Mouse (Mus musculus): ENCODE measurements around the gene Plod3. TPM values are rescaled to one million over a fixed set of nuclear protein-coding genes. Genes with fewer than 3 reads are reported as not detected.

Plod3 gene
- polyA plus RNA-seq, 1 experiment from 2014 or later, result 22.1 TPM

GRCm38 (mm10) chr5:136953015-136953414, 33.8 kb upstream of the Plod3 start, which contains the start of gene Fis1:
TSS of gene Fis1 (plus strand) at chr5:136953275.
- no peaks in the 10 kb centered on the region; the same call in 1 of the 2 replicates for H3K27me3 ChIP-seq (replicated peaks)
- WGBS (ENCODE audit: insufficient replicate concordance), result under 1% methylated on average over 23 of the region's 23 CpGs
- H3K9ac ChIP-seq, result peak within 1 kb of the TSS; percentile 62
- peak; percentile 98 for ATAC-seq
- peak within 1 kb of the TSS; percentile 69 for H3K4me3 ChIP-seq
- H3K27ac ChIP-seq, result peak within 1 kb of the TSS; percentile 61; the same call in 1 of the 2 replicates
- H3K9me3 ChIP-seq (replicated peaks), result no peaks in the 10 kb centered on the region
- peaks cover 6% of the 10 kb centered on the region; the same call in 1 of the 2 replicates for H3K36me3 ChIP-seq
- H3K4me1 ChIP-seq, result peaks cover 37% of the 10 kb centered on the region
- H3K4me2 ChIP-seq, result peak within 1 kb of the TSS; percentile 75

- peak overlapping the region; percentile 69 for H3K4me3 ChIP-seq
- peak overlapping the region; percentile 61; the same call in 1 of the 2 replicates for H3K27ac ChIP-seq
- no peaks in the 10 kb centered on the region; the same call in 1 of the 2 replicates for H3K27me3 ChIP-seq (replicated peaks)
- peak overlapping the region; percentile 62 for H3K9ac ChIP-seq
- H3K36me3 ChIP-seq, result peaks cover 6% of the 10 kb centered on the region; the same call in 1 of the 2 replicates
- 2% methylated on average over 12 of the region's 12 CpGs for WGBS (ENCODE audit: insufficient replicate concordance)
- no peak; the same call in 1 of the 2 replicates for ATAC-seq
- peak overlapping the region; percentile 75 for H3K4me2 ChIP-seq
- peaks cover 37% of the 10 kb centered on the region for H3K4me1 ChIP-seq
- no peaks in the 10 kb centered on the region for H3K9me3 ChIP-seq (replicated peaks)
Measured at GRCm38 (mm10) chr5:136953440-136953951, 33.3 kb upstream of the Plod3 start.

- WGBS (ENCODE audit: insufficient replicate concordance), result 62% methylated on average over 4 of the region's 4 CpGs
- H3K36me3 ChIP-seq, result peaks cover 6% of the 10 kb centered on the region
Measured at GRCm38 (mm10) chr5:136955622-136956021, 31.2 kb upstream of the Plod3 start.

GRCm38 (mm10) chr5:136957250-136957649, 29.6 kb upstream of the Plod3 start:
- H3K9ac ChIP-seq, result no peak overlapping the region
- no peak overlapping the region for H3K27ac ChIP-seq
- 87% methylated on average over 1 of the region's 1 CpGs for WGBS (ENCODE audit: insufficient replicate concordance)
- H3K27me3 ChIP-seq (replicated peaks), result no peaks in the 10 kb centered on the region
- H3K4me3 ChIP-seq, result no peak overlapping the region
- peaks cover 6% of the 10 kb centered on the region for H3K36me3 ChIP-seq
- H3K9me3 ChIP-seq (replicated peaks), result no peaks in the 10 kb centered on the region
- ATAC-seq, result no peak
- H3K4me2 ChIP-seq, result no peak overlapping the region
- H3K4me1 ChIP-seq, result peaks cover 43% of the 10 kb centered on the region

More at GRCm38 (mm10) chr5:136955622-136956021, 31.2 kb upstream of the Plod3 start:
- H3K4me3 ChIP-seq, result no peak overlapping the region
- no peak overlapping the region for H3K4me2 ChIP-seq
- peaks cover 37% of the 10 kb centered on the region for H3K4me1 ChIP-seq
- H3K9me3 ChIP-seq (replicated peaks), result no peaks in the 10 kb centered on the region
- no peak overlapping the region for H3K9ac ChIP-seq
- no peak overlapping the region for H3K27ac ChIP-seq
- no peaks in the 10 kb centered on the region; the same call in 1 of the 2 replicates for H3K27me3 ChIP-seq (replicated peaks)
- no peak for ATAC-seq

GRCm38 (mm10) chr5:136958991-136959605, 27.7 kb upstream of the Plod3 start:
- H3K9ac ChIP-seq, result no peak overlapping the region
- peaks cover 41% of the 10 kb centered on the region for H3K4me1 ChIP-seq
- 70% methylated on average over 5 of the region's 5 CpGs for WGBS (ENCODE audit: insufficient replicate concordance)
- no peaks in the 10 kb centered on the region for H3K9me3 ChIP-seq (replicated peaks)
- no peak overlapping the region for H3K4me2 ChIP-seq
- H3K27ac ChIP-seq, result no peak overlapping the region
- H3K27me3 ChIP-seq (replicated peaks), result no peaks in the 10 kb centered on the region
- H3K4me3 ChIP-seq, result no peak overlapping the region
- ATAC-seq, result no peak
- H3K36me3 ChIP-seq, result peaks cover 18% of the 10 kb centered on the region

GRCm38 (mm10) chr5:136960053-136960452, 26.8 kb upstream of the Plod3 start:
- H3K9me3 ChIP-seq (replicated peaks), result no peaks in the 10 kb centered on the region
- ATAC-seq, result no peak
- peaks cover 43% of the 10 kb centered on the region for H3K4me1 ChIP-seq
- no peak overlapping the region for H3K4me2 ChIP-seq
- H3K4me3 ChIP-seq, result no peak overlapping the region
- H3K27me3 ChIP-seq (replicated peaks), result no peaks in the 10 kb centered on the region
- H3K27ac ChIP-seq, result no peak overlapping the region
- peaks cover 28% of the 10 kb centered on the region for H3K36me3 ChIP-seq
- WGBS (ENCODE audit: insufficient replicate concordance), result 81% methylated on average over 6 of the region's 6 CpGs
- no peak overlapping the region for H3K9ac ChIP-seq

GRCm38 (mm10) chr5:136961334-136961982, 25.4 kb upstream of the Plod3 start:
- H3K27ac ChIP-seq, result peak overlapping the region; percentile 90
- ATAC-seq, result no peak
- H3K4me1 ChIP-seq, result peaks cover 48% of the 10 kb centered on the region

GRCm38 (mm10) chr5:136961983-136962461, 24.8 kb upstream of the Plod3 start:
- peak overlapping the region; percentile 69 for H3K4me2 ChIP-seq
- peak overlapping the region; percentile 90 for H3K27ac ChIP-seq

More at GRCm38 (mm10) chr5:136961334-136961982, 25.4 kb upstream of the Plod3 start:
- peak overlapping the region; percentile 69 for H3K4me2 ChIP-seq
- H3K9me3 ChIP-seq (replicated peaks), result no peaks in the 10 kb centered on the region
- no peaks in the 10 kb centered on the region for H3K27me3 ChIP-seq (replicated peaks)
- H3K4me3 ChIP-seq, result peak overlapping the region; percentile 66
- H3K9ac ChIP-seq, result peak overlapping the region; percentile 76
- WGBS (ENCODE audit: insufficient replicate concordance), result 27% methylated on average over 5 of the region's 5 CpGs
- H3K36me3 ChIP-seq, result peaks cover 41% of the 10 kb centered on the region

GRCm38 (mm10) chr5:136962501-136962900, 24.3 kb upstream of the Plod3 start:
- Histone ChIP-seq H3K4me1 (peaks cover 56% of the 10 kb centered on the region), H3K9ac (peak overlapping the region; percentile 76), H3K36me3 (peaks cover 39% of the 10 kb centered on the region), H3K9me3 (replicated peaks) (no peaks in the 10 kb centered on the region), H3K4me2 (peak overlapping the region; percentile 69), H3K27me3 (replicated peaks) (no peaks in the 10 kb centered on the region), H3K4me3 (peak overlapping the region; percentile 66), H3K27ac (peak overlapping the region; percentile 90)
- peak; percentile 62 for ATAC-seq
- under 1% methylated on average over 10 of the region's 10 CpGs for WGBS (ENCODE audit: insufficient replicate concordance)

More at GRCm38 (mm10) chr5:136961983-136962461, 24.8 kb upstream of the Plod3 start:
- WGBS (ENCODE audit: insufficient replicate concordance), result under 1% methylated on average over 20 of the region's 20 CpGs
- H3K27me3 ChIP-seq (replicated peaks), result no peaks in the 10 kb centered on the region
- peaks cover 39% of the 10 kb centered on the region for H3K36me3 ChIP-seq
- peak overlapping the region; percentile 76 for H3K9ac ChIP-seq
- peak overlapping the region; percentile 66 for H3K4me3 ChIP-seq
- H3K4me1 ChIP-seq, result peaks cover 54% of the 10 kb centered on the region
- H3K9me3 ChIP-seq (replicated peaks), result no peaks in the 10 kb centered on the region
- ATAC-seq, result peak; percentile 85

GRCm38 (mm10) chr5:136962966-136963540, 23.8 kb upstream of the Plod3 start:
- 68% methylated on average over 8 of the region's 8 CpGs for WGBS (ENCODE audit: insufficient replicate concordance)
- Histone ChIP-seq H3K27ac (peak overlapping the region; percentile 90), H3K36me3 (peaks cover 43% of the 10 kb centered on the region), H3K9ac (peak overlapping the region; percentile 76), H3K9me3 (replicated peaks) (no peaks in the 10 kb centered on the region), H3K4me2 (peak overlapping the region; percentile 69), H3K4me1 (peaks cover 56% of the 10 kb centered on the region), H3K4me3 (peak overlapping the region; percentile 66), H3K27me3 (replicated peaks) (no peaks in the 10 kb centered on the region)
- no peak for ATAC-seq

GRCm38 (mm10) chr5:136965210-136965609, 21.6 kb upstream of the Plod3 start:
- peak overlapping the region; percentile 90 for H3K27ac ChIP-seq
- peak; percentile 85 for ATAC-seq
- H3K27me3 ChIP-seq (replicated peaks), result no peaks in the 10 kb centered on the region
- 37% methylated on average over 9 of the region's 9 CpGs for WGBS (ENCODE audit: insufficient replicate concordance)
- no peaks in the 10 kb centered on the region for H3K9me3 ChIP-seq (replicated peaks)
- H3K4me3 ChIP-seq, result peak overlapping the region; percentile 16; the same call in 1 of the 2 replicates
- peak overlapping the region; percentile 60 for H3K9ac ChIP-seq
- H3K36me3 ChIP-seq, result peaks cover 44% of the 10 kb centered on the region
- peaks cover 56% of the 10 kb centered on the region for H3K4me1 ChIP-seq
- peak overlapping the region; percentile 60 for H3K4me2 ChIP-seq
